Mouse (Mus musculus) naive thymus-derived CD4-positive, alpha-beta T cell, adult 2 months (primary cell): ENCODE measurements around the gene Ifi204.
"Not testable (repeated sequence)": the region's sequence is repeated elsewhere in the genome, so short reads cannot be mapped to it uniquely, and the experiment has no call there.

Source experiments
- DNase-seq: peaks from one replicate; pipeline ENCODE4 v3.0.0-alpha.2; 2011; ENCODE audit warnings: low read depth

The Ifi204 gene

DNA sequence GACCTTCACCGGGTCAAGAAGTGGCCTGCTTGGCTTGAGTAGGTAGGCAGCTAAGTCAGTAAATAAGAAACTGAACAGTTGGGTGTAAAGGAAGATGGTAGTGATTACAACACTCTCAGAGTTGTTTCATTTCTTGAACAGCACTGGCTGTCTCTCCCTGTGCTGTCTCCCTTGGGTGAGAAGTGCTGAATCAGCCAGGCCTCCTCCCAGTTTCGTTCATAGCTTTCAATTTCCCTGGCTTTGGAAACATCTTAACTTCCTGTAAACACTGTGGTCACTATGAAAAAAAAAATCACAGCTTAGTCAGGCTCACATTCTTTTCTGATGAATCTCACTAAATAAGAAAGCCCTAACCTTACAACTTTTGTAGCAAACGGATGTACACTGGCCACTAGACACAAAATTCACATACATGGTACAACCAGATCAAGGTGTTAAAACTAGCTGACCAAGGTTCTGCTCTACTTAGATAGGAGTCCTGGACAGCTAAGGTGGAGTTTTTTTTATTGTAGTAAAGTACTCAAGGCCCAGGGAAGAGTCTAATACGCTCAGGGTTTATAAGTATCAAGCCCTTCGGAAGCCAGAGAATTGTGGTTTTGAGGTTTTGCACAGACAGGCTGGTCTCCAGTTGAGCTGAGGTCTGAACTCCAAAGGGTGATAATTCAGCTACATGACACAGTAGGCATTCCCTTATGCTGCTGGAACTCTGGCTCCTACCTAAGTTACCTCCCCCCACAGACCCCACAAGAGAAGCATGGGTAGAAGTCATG is at the start of gene Ifi204:
Gene Ifi204 (minus strand): TSS at position 96 of the 770 bp plus-strand sequence.
- DNase-seq = peak; percentile 19

DNA sequence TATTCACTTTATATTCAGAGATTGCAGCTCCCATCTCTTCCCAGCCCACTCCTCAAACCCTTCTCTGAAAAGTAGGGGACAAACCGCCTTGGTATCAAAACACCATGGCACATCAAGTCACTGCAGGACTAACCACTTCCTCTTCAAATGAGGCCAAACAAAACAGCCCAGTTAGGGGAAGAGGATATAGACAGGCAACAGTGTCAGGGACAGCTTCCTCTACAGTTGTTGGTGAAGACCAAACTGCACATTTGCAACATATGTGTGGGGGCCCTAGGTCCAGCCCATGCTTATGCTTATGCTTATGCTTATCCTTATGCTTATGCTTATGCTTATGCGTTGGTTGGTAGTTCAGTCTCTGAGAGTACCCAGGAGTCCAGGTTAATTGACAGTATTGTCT is 42.6 kb upstream of the Ifi204 start:
- peak; percentile 23 for DNase-seq

- not testable (repeated sequence) for DNase-seq
These were observed 36.0 kb upstream of the Ifi204 start for GRCm38 (mm10) chr1:173802689-173803281.

GRCm38 (mm10) chr1:173802207-173802606 is 35.5 kb upstream of the Ifi204 start:
- DNase-seq = not testable (repeated sequence)

GRCm38 (mm10) chr1:173801791-173802190 is 35.0 kb upstream of the Ifi204 start:
- not testable (repeated sequence) for DNase-seq

DNA sequence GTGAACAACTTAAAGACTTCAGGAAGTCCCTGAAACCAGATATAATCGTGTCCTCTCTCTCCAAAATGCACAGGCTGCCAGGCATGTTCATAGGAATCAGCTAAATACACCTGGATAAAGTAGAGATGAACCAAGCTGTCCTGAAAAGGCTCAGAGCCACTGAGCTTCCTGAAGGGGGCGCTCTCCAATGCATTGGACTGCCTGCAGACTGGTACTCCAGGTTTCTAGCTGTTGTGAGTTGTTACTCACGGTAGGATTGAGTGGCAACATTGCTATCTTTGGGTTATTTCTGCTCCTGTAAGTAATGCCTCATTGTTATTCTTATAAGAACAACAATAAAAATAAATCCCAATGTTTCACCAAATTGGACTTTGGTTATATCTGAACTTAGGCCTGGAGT is 6.7 kb upstream of the Ifi204 start:
- DNase-seq = not testable (repeated sequence)

DNA sequence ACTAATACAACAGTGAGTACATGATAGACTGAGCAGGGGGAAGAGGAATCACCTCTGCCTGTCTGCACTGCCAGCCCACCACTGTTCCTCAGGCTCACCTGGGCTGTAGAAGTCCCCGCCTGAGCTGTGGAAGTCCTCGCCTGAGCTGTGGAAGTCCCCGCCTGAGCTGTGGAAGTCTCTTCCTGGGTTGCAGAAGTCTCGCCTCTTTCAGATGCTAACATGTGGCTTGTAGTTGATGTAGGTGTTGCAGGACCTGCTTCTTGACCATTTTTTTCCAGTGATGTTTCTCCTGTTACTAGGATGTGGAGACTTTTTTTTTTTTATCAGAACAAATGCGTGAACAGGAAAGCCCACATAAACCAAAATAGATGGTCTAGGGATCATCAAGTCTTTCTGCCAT is 6.7 kb downstream of the Ifi204 start:
- DNase-seq = not testable (repeated sequence)

GRCm38 (mm10) chr1:173742262-173742661 is 24.5 kb downstream of the Ifi204 start:
- no peak for DNase-seq

GRCm38 (mm10) chr1:173741656-173742055 is 25.1 kb downstream of the Ifi204 start, which contains the start of gene Ifi207:
TSS of gene Ifi207 (minus strand) at chr1:173741747.
- no peak for DNase-seq

- no peak for DNase-seq
These were observed 26.2 kb downstream of the Ifi204 start for GRCm38 (mm10) chr1:173740537-173740936.

DNA sequence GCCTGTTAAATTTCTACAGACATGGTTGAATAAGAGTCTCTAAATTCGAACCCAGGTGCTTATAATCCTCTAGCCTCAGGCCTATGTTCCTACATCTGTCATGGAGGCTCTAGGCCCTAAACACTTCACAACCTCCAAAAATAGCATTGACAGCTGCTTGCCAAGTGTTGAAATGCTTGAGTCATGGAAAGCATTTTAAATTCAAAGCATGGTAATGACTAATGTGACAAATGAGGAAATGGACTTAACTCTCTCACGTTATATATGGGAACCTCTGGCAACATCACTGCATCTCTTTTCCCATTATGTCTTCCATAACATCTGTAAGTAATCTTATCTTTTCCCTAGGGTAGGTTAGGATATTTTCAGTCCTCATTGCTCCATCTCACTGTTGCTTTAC is 29.8 kb downstream of the Ifi204 start:
- DNase-seq = no peak

- DNase-seq = not testable (repeated sequence)
These were observed 31.7 kb downstream of the Ifi204 start for GRCm38 (mm10) chr1:173735015-173735414.

DNA sequence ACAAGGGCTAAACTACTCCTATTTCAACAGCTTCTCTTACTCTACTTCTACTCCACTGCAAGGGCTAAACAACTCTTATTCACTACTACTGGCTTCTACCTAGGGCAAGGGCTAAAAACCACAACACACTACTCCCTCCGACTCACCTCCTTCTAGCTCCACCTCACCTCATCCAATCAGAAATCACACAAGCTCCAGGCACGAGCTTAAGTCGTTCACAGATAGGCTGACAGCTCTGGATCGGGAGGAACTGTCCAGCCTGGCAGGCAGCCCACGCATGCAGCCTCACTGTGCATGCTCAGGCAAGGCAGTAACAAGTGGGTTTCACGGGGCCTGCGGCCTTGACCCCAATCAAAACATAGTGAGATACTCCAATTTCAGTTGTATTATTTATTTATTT is 33.5 kb downstream of the Ifi204 start:
- DNase-seq = no peak
